Mouse (Mus musculus): ENCODE results near the gene Gal3st1. TPM values are rescaled to one million over a fixed set of nuclear protein-coding genes. Genes with fewer than 3 reads are reported as not detected.
"Not testable (repeated sequence)": the region's sequence is repeated elsewhere in the genome, so short reads cannot be mapped to it uniquely, and the experiment has no call there.

The Gal3st1 gene
- 1 to 10 TPM; 9.8 to 9.9 TPM for total RNA-seq (2021)
- long read RNA-seq, experiment 1, transcript Gal3st1-202 (3 exons, 1,749 nt): major isoform, 9 of 15 reads
- long read RNA-seq, experiment 1, partial matches to known transcripts: 2 of 15 reads
- long read RNA-seq, experiment 1, other reads (novel, unspliced or antisense): 0 of 15 reads
- long read RNA-seq, experiment 2, transcript Gal3st1-202 (3 exons, 1,749 nt): major isoform, 13 of 21 reads
- long read RNA-seq, experiment 2, transcript Gal3st1-201 (4 exons, 1,879 nt): minor isoform, 7 of 21 reads
- long read RNA-seq, experiment 2, partial matches to known transcripts: 1 of 21 reads
- long read RNA-seq, experiment 2, other reads (novel, unspliced or antisense): 0 of 21 reads

GRCm38 (mm10) chr11:3983291-3983862, at the start of gene Gal3st1:
TSS of gene Gal3st1 (plus strand) at chr11:3983636.
- DNase-seq (ENCODE audit: extremely low spot score in 1 of 2, low spot score in 2 of 2): peak; percentile 35 to 46
- H3K27ac ChIP-seq: peak within 1 kb of the TSS; percentile 87

GRCm38 (mm10) chr11:3933756-3934285, 49.6 kb upstream of the Gal3st1 start:
- intact Hi-C loops (cut with DNase I): no loop called here
- no peak overlapping the region for H3K27ac ChIP-seq
- no peak overlapping the region for H3K4me3 ChIP-seq
- no peak for DNase-seq (ENCODE audit: extremely low spot score in 1 of 2, low spot score in 2 of 2)
- no peak for TF ChIP-seq CTCF (IDR thresholded peaks at IDR 0.05)

More at GRCm38 (mm10) chr11:3983291-3983862, at the start of gene Gal3st1:
- intact Hi-C loops (cut with DNase I): no loop called here
- no peak for TF ChIP-seq CTCF (IDR thresholded peaks at IDR 0.05)
- H3K4me3 ChIP-seq: peak within 1 kb of the TSS; percentile 52

- intact Hi-C loops (cut with DNase I): no loop called here
Observed at GRCm38 (mm10) chr11:3935135-3935534, 48.3 kb upstream of the Gal3st1 start.

GRCm38 (mm10) chr11:3936318-3936717, 47.1 kb upstream of the Gal3st1 start:
- Histone ChIP-seq H3K4me3 (no peak overlapping the region), H3K27ac (no peak overlapping the region)
- no peak for DNase-seq (ENCODE audit: extremely low spot score in 1 of 2, low spot score in 2 of 2)
- no peak for TF ChIP-seq CTCF (IDR thresholded peaks at IDR 0.05)
- intact Hi-C loops (cut with DNase I): no loop called here

More at GRCm38 (mm10) chr11:3935135-3935534, 48.3 kb upstream of the Gal3st1 start:
- no peak overlapping the region for H3K27ac ChIP-seq
- DNase-seq (ENCODE audit: extremely low spot score in 1 of 2, low spot score in 2 of 2): no peak
- H3K4me3 ChIP-seq: no peak overlapping the region
- no peak for TF ChIP-seq CTCF (IDR thresholded peaks at IDR 0.05)

GRCm38 (mm10) chr11:3937321-3937874, 46.0 kb upstream of the Gal3st1 start:
- H3K27ac ChIP-seq: no peak overlapping the region
- no peak overlapping the region for H3K4me3 ChIP-seq
- TF ChIP-seq CTCF (IDR thresholded peaks at IDR 0.05): no peak
- DNase-seq (ENCODE audit: extremely low spot score in 1 of 2, low spot score in 2 of 2): no peak
- intact Hi-C loops (cut with DNase I): no loop called here

- Histone ChIP-seq H3K4me3 (no peak overlapping the region), H3K27ac (no peak overlapping the region)
- DNase-seq (ENCODE audit: extremely low spot score in 1 of 2, low spot score in 2 of 2): no peak
- intact Hi-C loops (cut with DNase I): no loop called here
- no peak for TF ChIP-seq CTCF (IDR thresholded peaks at IDR 0.05)
Observed at GRCm38 (mm10) chr11:3941371-3941770, 42.1 kb upstream of the Gal3st1 start.

- intact Hi-C loops (cut with DNase I): no loop called here
- no peak for TF ChIP-seq CTCF (IDR thresholded peaks at IDR 0.05)
- Histone ChIP-seq H3K27ac (no peak overlapping the region), H3K4me3 (no peak overlapping the region)
- DNase-seq (ENCODE audit: extremely low spot score in 1 of 2, low spot score in 2 of 2): no peak
Observed at GRCm38 (mm10) chr11:3946386-3946785, 37.0 kb upstream of the Gal3st1 start.

- H3K27ac ChIP-seq; H3K4me3 ChIP-seq; intact Hi-C loops (cut with DNase I); DNase-seq (ENCODE audit: extremely low spot score in 1 of 2, low spot score in 2 of 2): not testable (repeated sequence)
Observed at GRCm38 (mm10) chr11:3954876-3955275, 28.6 kb upstream of the Gal3st1 start.

GRCm38 (mm10) chr11:3955371-3955770, 28.1 kb upstream of the Gal3st1 start:
- intact Hi-C loops (cut with DNase I); DNase-seq (ENCODE audit: extremely low spot score in 1 of 2, low spot score in 2 of 2); H3K4me3 ChIP-seq; H3K27ac ChIP-seq: not testable (repeated sequence)

- TF ChIP-seq CTCF (IDR thresholded peaks at IDR 0.05): no peak
- DNase-seq (ENCODE audit: extremely low spot score in 1 of 2, low spot score in 2 of 2): no peak
- no peak overlapping the region for H3K27ac ChIP-seq
- H3K4me3 ChIP-seq: no peak overlapping the region
- intact Hi-C loops (cut with DNase I): no loop called here
Observed at GRCm38 (mm10) chr11:3960901-3961300, 22.5 kb upstream of the Gal3st1 start.

- Histone ChIP-seq H3K4me3 (no peak overlapping the region), H3K27ac (no peak overlapping the region)
- no peak for DNase-seq (ENCODE audit: extremely low spot score in 1 of 2, low spot score in 2 of 2)
- no peak for TF ChIP-seq CTCF (IDR thresholded peaks at IDR 0.05)
- intact Hi-C loops (cut with DNase I): no loop called here
Observed at GRCm38 (mm10) chr11:3961761-3962160, 21.7 kb upstream of the Gal3st1 start.

GRCm38 (mm10) chr11:3963155-3963554, 20.3 kb upstream of the Gal3st1 start:
- Histone ChIP-seq H3K4me3 (peak overlapping the region; percentile 96), H3K27ac (peak overlapping the region; percentile 94)
- TF ChIP-seq CTCF (IDR thresholded peaks at IDR 0.05): no peak
- no peak for DNase-seq (ENCODE audit: extremely low spot score in 1 of 2, low spot score in 2 of 2)
- intact Hi-C loops (cut with DNase I): no loop called here

Measured in left cerebral cortex, adult 2 months (tissue).